Mouse (Mus musculus): ENCODE measurements around the gene Gm20696. TPM values are rescaled to one million over a fixed set of nuclear protein-coding genes. Genes with fewer than 3 reads are reported as not detected.

Gene Gm20696
- total and polyA plus RNA-seq, 3 experiments, result 1.5 to 7.1 TPM; not detected in 1

DNA sequence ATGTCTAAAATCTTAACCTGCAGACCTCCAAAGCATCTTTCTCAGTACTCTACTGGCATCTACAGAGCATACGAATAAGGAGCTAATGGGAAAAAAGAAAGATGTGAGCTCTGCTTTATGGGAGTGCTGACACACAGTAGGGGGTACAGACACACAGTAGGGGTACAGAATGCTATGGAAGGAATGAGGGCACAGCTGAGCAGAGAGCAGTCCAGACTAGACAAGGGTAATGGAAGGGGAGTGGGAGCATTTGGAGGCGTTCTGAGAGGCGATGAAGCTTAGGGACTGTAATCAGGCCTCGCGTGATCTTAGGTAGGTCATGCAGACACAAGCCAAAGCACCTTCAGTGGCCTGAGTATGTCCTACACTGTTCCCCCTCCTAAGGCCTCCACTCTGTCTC, 17.4 kb upstream of the Gm20696 start:
- DNase-seq (ENCODE audit: low spot score) (no peak), ATAC-seq (ENCODE audit: extremely low read depth, insufficient number of reproducible peaks, low FRiP score, poor library complexity, severe bottlenecking) (no peak)
- Histone ChIP-seq H3K36me3 (replicated peaks) (no peaks in the 10 kb centered on the region), H3K27me3 (ENCODE audit: insufficient read depth, low read length) (no peaks in the 10 kb centered on the region), H3K4me3 (ENCODE audit: low read depth, low read length) (no peak overlapping the region), H3K4me1 (ENCODE audit: insufficient read depth, low read depth, low read length) (no peaks in the 10 kb centered on the region), H3K9me3 (replicated peaks) (peaks cover 46% of the 10 kb centered on the region)
- TF ChIP-seq TAL1 (conservative IDR thresholded peaks at IDR 0.05; ENCODE audit: low read depth, low read length) (no peak), GATA1 (IDR thresholded peaks at IDR 0.05; ENCODE audit: borderline replicate concordance, low read length) (no peak), GATA2 (IDR thresholded peaks at IDR 0.05; ENCODE audit: borderline replicate concordance, low read depth, low read length) (no peak), CTCF (IDR thresholded peaks at IDR 0.05; ENCODE audit: low read depth, low read length) (no peak), POLR2AphosphoS5 (IDR thresholded peaks at IDR 0.05; ENCODE audit: insufficient replicate concordance, low read depth, low read length) (no peak)

- H3K36me3 ChIP-seq (replicated peaks), result no peaks in the 10 kb centered on the region
- TF ChIP-seq POLR2AphosphoS5 (IDR thresholded peaks at IDR 0.05; ENCODE audit: insufficient replicate concordance, low read depth, low read length) (no peak), CTCF (IDR thresholded peaks at IDR 0.05; ENCODE audit: low read depth, low read length) (no peak), TAL1 (conservative IDR thresholded peaks at IDR 0.05; ENCODE audit: low read depth, low read length) (no peak), GATA2 (IDR thresholded peaks at IDR 0.05; ENCODE audit: borderline replicate concordance, low read depth, low read length) (no peak), GATA1 (IDR thresholded peaks at IDR 0.05; ENCODE audit: borderline replicate concordance, low read length) (no peak)
- DNase-seq (ENCODE audit: low spot score) (no peak), ATAC-seq (ENCODE audit: extremely low read depth, insufficient number of reproducible peaks, low FRiP score, poor library complexity, severe bottlenecking) (no peak)
- peaks cover 37% of the 10 kb centered on the region for H3K9me3 ChIP-seq (replicated peaks)
- H3K4me1 ChIP-seq (ENCODE audit: insufficient read depth, low read depth, low read length), result no peaks in the 10 kb centered on the region
- H3K4me3 ChIP-seq (ENCODE audit: low read depth, low read length), result no peak overlapping the region
- no peaks in the 10 kb centered on the region for H3K27me3 ChIP-seq (ENCODE audit: insufficient read depth, low read length)
Measured at GRCm38 (mm10) chr6:99678108-99678507, 11.5 kb upstream of the Gm20696 start.

- DNase-seq (ENCODE audit: low spot score), result no peak
Measured at GRCm38 (mm10) chr6:99677325-99677724, 10.7 kb upstream of the Gm20696 start.

DNA sequence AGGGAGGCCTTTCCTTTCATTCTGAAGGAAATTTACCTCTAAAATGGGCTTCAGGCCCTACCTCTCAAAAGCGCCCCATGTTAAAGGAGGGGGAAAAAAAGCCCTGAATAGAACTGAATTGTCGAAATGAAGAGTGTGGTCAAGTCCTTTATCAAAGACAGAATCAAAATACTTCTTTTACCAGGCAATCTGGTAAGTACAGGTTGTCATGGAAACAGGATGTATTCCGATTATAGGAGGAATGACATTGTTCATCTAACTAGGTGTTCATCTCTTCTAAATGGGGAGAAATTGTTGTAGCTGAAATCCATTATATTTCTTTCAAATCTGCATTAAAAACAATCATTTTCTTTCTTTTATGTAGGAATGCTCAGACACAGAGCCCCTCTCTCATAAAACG, 7.9 kb upstream of the Gm20696 start:
- Histone ChIP-seq H3K36me3 (replicated peaks) (no peaks in the 10 kb centered on the region), H3K27me3 (ENCODE audit: insufficient read depth, low read length) (no peaks in the 10 kb centered on the region), H3K4me1 (ENCODE audit: insufficient read depth, low read depth, low read length) (no peaks in the 10 kb centered on the region), H3K4me3 (ENCODE audit: low read depth, low read length) (no peak overlapping the region), H3K9me3 (replicated peaks) (peaks cover 52% of the 10 kb centered on the region)
- TF ChIP-seq POLR2AphosphoS5 (IDR thresholded peaks at IDR 0.05; ENCODE audit: insufficient replicate concordance, low read depth, low read length) (no peak), GATA2 (IDR thresholded peaks at IDR 0.05; ENCODE audit: borderline replicate concordance, low read depth, low read length) (no peak), TAL1 (conservative IDR thresholded peaks at IDR 0.05; ENCODE audit: low read depth, low read length) (no peak), GATA1 (IDR thresholded peaks at IDR 0.05; ENCODE audit: borderline replicate concordance, low read length) (no peak), CTCF (IDR thresholded peaks at IDR 0.05; ENCODE audit: low read depth, low read length) (no peak)
- no peak for DNase-seq (ENCODE audit: low spot score)
- ATAC-seq (ENCODE audit: extremely low read depth, insufficient number of reproducible peaks, low FRiP score, poor library complexity, severe bottlenecking), result no peak

More at GRCm38 (mm10) chr6:99677325-99677724, 10.7 kb upstream of the Gm20696 start:
- H3K4me3 ChIP-seq (ENCODE audit: low read depth, low read length), result no peak overlapping the region
- ATAC-seq (ENCODE audit: extremely low read depth, insufficient number of reproducible peaks, low FRiP score, poor library complexity, severe bottlenecking), result no peak
- H3K9me3 ChIP-seq (replicated peaks), result peaks cover 38% of the 10 kb centered on the region
- no peaks in the 10 kb centered on the region for H3K4me1 ChIP-seq (ENCODE audit: insufficient read depth, low read depth, low read length)
- no peak for TF ChIP-seq CTCF (IDR thresholded peaks at IDR 0.05; ENCODE audit: low read depth, low read length)
- no peak for TF ChIP-seq GATA1 (IDR thresholded peaks at IDR 0.05; ENCODE audit: borderline replicate concordance, low read length)
- no peak for TF ChIP-seq POLR2AphosphoS5 (IDR thresholded peaks at IDR 0.05; ENCODE audit: insufficient replicate concordance, low read depth, low read length)
- TF ChIP-seq GATA2 (IDR thresholded peaks at IDR 0.05; ENCODE audit: borderline replicate concordance, low read depth, low read length), result no peak
- no peak for TF ChIP-seq TAL1 (conservative IDR thresholded peaks at IDR 0.05; ENCODE audit: low read depth, low read length)
- H3K27me3 ChIP-seq (ENCODE audit: insufficient read depth, low read length), result no peaks in the 10 kb centered on the region
- H3K36me3 ChIP-seq (replicated peaks), result no peaks in the 10 kb centered on the region

GRCm38 (mm10) chr6:99671768-99672167, 5.2 kb upstream of the Gm20696 start:
- Histone ChIP-seq H3K27me3 (ENCODE audit: insufficient read depth, low read length) (no peaks in the 10 kb centered on the region), H3K9me3 (replicated peaks) (peaks cover 46% of the 10 kb centered on the region), H3K4me1 (ENCODE audit: insufficient read depth, low read depth, low read length) (no peaks in the 10 kb centered on the region), H3K36me3 (replicated peaks) (no peaks in the 10 kb centered on the region), H3K4me3 (ENCODE audit: low read depth, low read length) (no peak overlapping the region)
- ATAC-seq (ENCODE audit: extremely low read depth, insufficient number of reproducible peaks, low FRiP score, poor library complexity, severe bottlenecking), result no peak
- DNase-seq (ENCODE audit: low spot score), result no peak
- no peak for TF ChIP-seq TAL1 (conservative IDR thresholded peaks at IDR 0.05; ENCODE audit: low read depth, low read length)
- TF ChIP-seq GATA2 (IDR thresholded peaks at IDR 0.05; ENCODE audit: borderline replicate concordance, low read depth, low read length), result no peak
- no peak for TF ChIP-seq GATA1 (IDR thresholded peaks at IDR 0.05; ENCODE audit: borderline replicate concordance, low read length)
- no peak for TF ChIP-seq CTCF (IDR thresholded peaks at IDR 0.05; ENCODE audit: low read depth, low read length)
- TF ChIP-seq POLR2AphosphoS5 (IDR thresholded peaks at IDR 0.05; ENCODE audit: insufficient replicate concordance, low read depth, low read length), result no peak

GRCm38 (mm10) chr6:99670481-99671119, 4.0 kb upstream of the Gm20696 start:
- ATAC-seq (ENCODE audit: extremely low read depth, insufficient number of reproducible peaks, low FRiP score, poor library complexity, severe bottlenecking), result no peak
- H3K36me3 ChIP-seq (replicated peaks), result no peaks in the 10 kb centered on the region
- no peak overlapping the region for H3K4me3 ChIP-seq (ENCODE audit: low read depth, low read length)
- no peaks in the 10 kb centered on the region for H3K27me3 ChIP-seq (ENCODE audit: insufficient read depth, low read length)
- no peak for TF ChIP-seq TAL1 (conservative IDR thresholded peaks at IDR 0.05; ENCODE audit: low read depth, low read length)
- TF ChIP-seq GATA1 (IDR thresholded peaks at IDR 0.05; ENCODE audit: borderline replicate concordance, low read length), result no peak
- no peaks in the 10 kb centered on the region for H3K4me1 ChIP-seq (ENCODE audit: insufficient read depth, low read depth, low read length)
- DNase-seq (ENCODE audit: low spot score), result no peak
- H3K9me3 ChIP-seq (replicated peaks), result peaks cover 49% of the 10 kb centered on the region

All from G1E (cell line).